Mouse (Mus musculus): Measurements from ENCODE around the gene Ccdc106.

DNA sequence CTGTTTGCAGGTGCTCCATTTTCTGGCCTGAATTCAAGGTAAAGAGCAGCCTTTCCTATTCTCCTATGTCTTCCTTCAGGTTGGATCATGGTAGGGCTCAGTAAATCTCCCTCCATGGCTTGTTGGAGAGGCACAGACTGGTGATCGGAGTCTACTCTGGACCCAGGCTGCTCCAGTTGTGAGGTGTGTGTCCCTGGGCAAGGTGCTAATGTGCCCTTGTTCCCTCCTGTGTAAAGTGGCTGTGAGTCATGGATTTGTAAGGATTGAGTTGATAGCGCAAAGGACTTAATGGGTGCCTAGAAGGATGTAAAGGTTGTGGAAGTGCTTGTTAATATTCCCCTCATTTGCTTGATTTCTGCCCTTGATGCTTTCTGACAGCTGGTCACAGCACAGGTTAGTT lies 61.6 kb downstream of the Ccdc106 start:
- TF ChIP-seq CTCF (IDR thresholded peaks at IDR 0.05; ENCODE audit: insufficient read depth, low read depth, low read length) (no peak), POLR2A (IDR thresholded peaks at IDR 0.05; ENCODE audit: insufficient read depth, low read depth, low read length) (no peak)
